Mouse (Mus musculus) heart, postnatal 0 days (tissue): ENCODE measurements around the gene Gm5767.

Experiments
- CTCF ChIP-seq: IDR thresholded peaks from 2 replicates; pipeline ENCODE4 v1.5.1; 2016; ENCODE audit warnings: antibody characterized with exemption, control low read depth, low read depth
- EP300 ChIP-seq: IDR thresholded peaks from 2 replicates; pipeline ENCODE4 v1.6.1; 2016; ENCODE audit warnings: antibody characterized with exemption, low read depth

GRCm38 (mm10) chr16:8689979-8690656 lies 9.5 kb downstream of the Gm5767 start:
- TF ChIP-seq EP300 (no peak), CTCF (no peak)
